Mouse (Mus musculus) ES-Bruce4 (cell line): ENCODE measurements around the gene Ak7. TPM values are rescaled to one million over a fixed set of nuclear protein-coding genes. Genes with fewer than 3 reads are reported as not detected.

Experiments used
- H3K27ac ChIP-seq: 2 replicates; pipeline ENCODE4 v1.5.1; 2012; ENCODE audit warnings: low read length, inconsistent platforms; ENCODE audit not compliant: insufficient read depth
- H3K27me3 ChIP-seq: 2 replicates; pipeline ENCODE4 v1.6.1; 2012; ENCODE audit warnings: mild to moderate bottlenecking, low read length, inconsistent platforms; ENCODE audit not compliant: control insufficient read depth, poor library complexity, insufficient read depth, severe bottlenecking
- H3K36me3 ChIP-seq: 2 replicates; pipeline ENCODE4 v1.6.1; 2012; ENCODE audit warnings: inconsistent platforms, mild to moderate bottlenecking, low read length, moderate library complexity; ENCODE audit not compliant: control insufficient read depth, poor library complexity, insufficient read depth, severe bottlenecking
- H3K4me1 ChIP-seq: one replicate; pipeline ENCODE4 v1.8.1; 2011; ENCODE audit warnings: low read length; ENCODE audit not compliant: control insufficient read depth, insufficient read depth
- H3K4me3 ChIP-seq: 2 replicates; pipeline ENCODE4 v1.5.1; 2011; ENCODE audit warnings: low read depth, mild to moderate bottlenecking, low read length
- H3K9ac ChIP-seq: 2 replicates; pipeline ENCODE4 v1.6.1; 2012; ENCODE audit warnings: low read depth, mild to moderate bottlenecking, inconsistent platforms; ENCODE audit not compliant: poor library complexity, severe bottlenecking
- H3K9me3 ChIP-seq: replicated peaks from 2 replicates; pipeline ENCODE4 v1.6.1; 2012; ENCODE audit warnings: mild to moderate bottlenecking, low read length, inconsistent platforms; ENCODE audit not compliant: control insufficient read depth, poor library complexity, insufficient read depth, severe bottlenecking
- CTCF ChIP-seq: IDR thresholded peaks from one replicate; pipeline ENCODE4 v1.8.1; 2011; ENCODE audit warnings: low read depth, low read length
- EP300 ChIP-seq: IDR thresholded peaks from 2 replicates; pipeline ENCODE4 v1.6.1; 2011; ENCODE audit warnings: low read depth, low read length; ENCODE audit not compliant: insufficient read depth
- POLR2A ChIP-seq: IDR thresholded peaks from one replicate; pipeline ENCODE4 v1.8.1; 2011; ENCODE audit warnings: low read length; ENCODE audit not compliant: insufficient read depth
- polyA plus RNA-seq: library from polyadenylated mRNA; stranded (reverse); fragments of >200 nt; gene quantifications from 2 replicates; pipeline ENCODE4 v1.2.4, GENCODE M21; 2011; ENCODE audit warnings: low read depth; ENCODE audit not compliant: missing spikeins, insufficient read depth, insufficient read length

Gene Ak7
- polyA plus RNA-seq, 1 experiment: 0.73 TPM

GRCm38 (mm10) chr12:105735226-105735888 is 29.6 kb downstream of the Ak7 start:
- no peaks in the 10 kb centered on the region for H3K27me3 ChIP-seq
- H3K9ac ChIP-seq: no peak overlapping the region
- peaks cover 7% of the 10 kb centered on the region for H3K4me1 ChIP-seq
- peak overlapping the region; percentile 22 for H3K27ac ChIP-seq
- H3K4me3 ChIP-seq: no peak overlapping the region
- H3K36me3 ChIP-seq: no peaks in the 10 kb centered on the region
- no peaks in the 10 kb centered on the region for H3K9me3 ChIP-seq
- no peak for TF ChIP-seq CTCF
- 0 out of 2 replicates have a peak, but pooled peaks have one; percentile 4 for TF ChIP-seq EP300

- Histone ChIP-seq H3K9me3 (no peaks in the 10 kb centered on the region), H3K27me3 (no peaks in the 10 kb centered on the region), H3K4me3 (no peak overlapping the region), H3K27ac (peak overlapping the region; percentile 9), H3K9ac (no peak overlapping the region), H3K36me3 (no peaks in the 10 kb centered on the region), H3K4me1 (peaks cover 7% of the 10 kb centered on the region)
- TF ChIP-seq CTCF (no peak), POLR2A (no peak)
Observed at GRCm38 (mm10) chr12:105735889-105736251, 30.1 kb downstream of the Ak7 start.

GRCm38 (mm10) chr12:105738316-105739096 is 32.7 kb downstream of the Ak7 start:
- H3K4me1 ChIP-seq: peaks cover 7% of the 10 kb centered on the region
- no peaks in the 10 kb centered on the region for H3K27me3 ChIP-seq
- H3K9ac ChIP-seq: no peak overlapping the region
- TF ChIP-seq POLR2A (no peak), CTCF (no peak), EP300 (no peak)
- no peaks in the 10 kb centered on the region for H3K9me3 ChIP-seq
- H3K27ac ChIP-seq: no peak overlapping the region
- no peak overlapping the region for H3K4me3 ChIP-seq
- no peaks in the 10 kb centered on the region for H3K36me3 ChIP-seq

- Histone ChIP-seq H3K27me3 (no peaks in the 10 kb centered on the region), H3K36me3 (no peaks in the 10 kb centered on the region), H3K4me3 (no peak overlapping the region), H3K9ac (no peak overlapping the region), H3K27ac (no peak overlapping the region), H3K4me1 (peaks cover 4% of the 10 kb centered on the region), H3K9me3 (no peaks in the 10 kb centered on the region)
- no peak for TF ChIP-seq CTCF
- TF ChIP-seq POLR2A: no peak
- no peak for TF ChIP-seq EP300
Observed at GRCm38 (mm10) chr12:105739656-105740055, 33.9 kb downstream of the Ak7 start.

GRCm38 (mm10) chr12:105748114-105748513 is 42.3 kb downstream of the Ak7 start:
- Histone ChIP-seq H3K27ac (no peak overlapping the region), H3K9ac (no peak overlapping the region), H3K9me3 (no peaks in the 10 kb centered on the region), H3K4me1 (no peaks in the 10 kb centered on the region), H3K27me3 (no peaks in the 10 kb centered on the region), H3K4me3 (no peak overlapping the region), H3K36me3 (no peaks in the 10 kb centered on the region)
- TF ChIP-seq CTCF: no peak
- no peak for TF ChIP-seq EP300
- no peak for TF ChIP-seq POLR2A

- Histone ChIP-seq H3K4me3 (no peak overlapping the region), H3K4me1 (peaks cover 2% of the 10 kb centered on the region), H3K27me3 (no peaks in the 10 kb centered on the region)
Observed at GRCm38 (mm10) chr12:105753813-105754212, 48.0 kb downstream of the Ak7 start.

More at GRCm38 (mm10) chr12:105753813-105754212, 48.0 kb downstream of the Ak7 start:
- Histone ChIP-seq H3K9me3 (no peaks in the 10 kb centered on the region), H3K27ac (no peak overlapping the region), H3K9ac (no peak overlapping the region), H3K36me3 (no peaks in the 10 kb centered on the region)
- TF ChIP-seq EP300 (no peak), POLR2A (no peak), CTCF (no peak)
